Mouse (Mus musculus) megakaryocyte, embryonic 14.5 days (primary cell): ENCODE data around the gene Cabp7.

Experiments used
- FLI1 ChIP-seq: IDR thresholded peaks from 2 replicates; pipeline ENCODE4 v1.6.1; 2012; ENCODE audit warnings: low read length, inconsistent platforms, mixed read lengths
- GATA1 ChIP-seq: IDR thresholded peaks from 3 replicates; pipeline ENCODE4 v1.6.1; 2012; ENCODE audit warnings: mixed read lengths, low read length, inconsistent platforms, borderline replicate concordance

- no peak for TF ChIP-seq GATA1
- no peak for TF ChIP-seq FLI1
These were observed 57.8 kb downstream of the Cabp7 start for GRCm38 (mm10) chr11:4688632-4689380.
